Mouse (Mus musculus) liver, postnatal 0 days (tissue): ENCODE data around the gene Relb.

Source experiments
- CTCF ChIP-seq: sonication (generic); IDR thresholded peaks from 2 replicates; pipeline ENCODE4 v1.5.1; 2016; ENCODE audit warnings: antibody characterized with exemption, low read depth
- EP300 ChIP-seq: IDR thresholded peaks from 2 replicates; pipeline ENCODE4 v1.6.1; 2016; ENCODE audit warnings: antibody characterized with exemption, low read depth, mild to moderate bottlenecking

DNA sequence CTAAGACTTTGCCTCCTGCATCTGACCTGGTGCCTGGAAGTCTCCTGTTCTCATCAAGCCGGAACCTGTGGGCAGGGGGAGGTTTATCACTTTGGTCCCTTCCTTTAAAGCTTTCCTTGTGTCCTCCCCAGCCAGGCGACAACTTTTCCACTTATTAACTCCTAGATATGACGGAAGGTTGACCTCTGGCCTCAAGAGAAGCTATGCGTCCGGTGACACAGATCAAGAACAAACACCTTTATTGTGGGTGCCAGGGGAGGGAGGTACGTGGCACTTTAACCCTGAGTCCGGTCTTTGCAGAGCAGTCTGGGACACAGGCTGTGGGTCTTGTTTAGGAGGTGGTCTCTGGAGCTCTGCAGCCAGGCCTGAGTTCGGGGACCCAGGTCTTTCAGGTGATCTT is 48.6 kb upstream of the Relb start, which contains the start of gene Apoc2:
- TF ChIP-seq CTCF, result no peak
- TF ChIP-seq EP300, result peak; percentile 68
